Mouse (Mus musculus) gastrocnemius, adult 2 months (tissue): ENCODE data around the gene Acbd4. TPM values are rescaled to one million over a fixed set of nuclear protein-coding genes. Genes with fewer than 3 reads are reported as not detected.

Experiments used
- DNase-seq: peaks from one replicate; pipeline ENCODE4 v3.0.0; 2022
- H3K27ac ChIP-seq: fragments of 200-600 bp; 2 replicates; pipeline ENCODE4 v1.8.1; 2022; ENCODE audit warnings: mild to moderate bottlenecking
- H3K4me3 ChIP-seq: fragments of 200-600 bp; 2 replicates; pipeline ENCODE4 v1.8.1; 2022; ENCODE audit warnings: mild to moderate bottlenecking, moderate library complexity
- CTCF ChIP-seq: fragments of 200-600 bp; IDR thresholded peaks from 2 replicates; pipeline ENCODE4 v1.8.1; 2022; ENCODE audit warnings: antibody characterized with exemption, mild to moderate bottlenecking, moderate library complexity
- intact Hi-C: fragments of 180-260 bp; cut with DNase I; formaldehyde crosslinking; loops from one replicate; pipeline ENCODE4 v1.15.1; 2025
- long read RNA-seq, 2 experiments: library from polyadenylated mRNA; stranded (forward); transcript quantifications; one replicate each; pipeline ENCODE4 v2.0.0; 2021
- total RNA-seq, 2 experiments: library from RNA; stranded (reverse); gene quantifications; 2 replicates each; pipeline ENCODE4 v1.2.3; 2021

The Acbd4 gene
- 10 to 100 TPM; 24.2 to 28.6 TPM for total RNA-seq
- long read RNA-seq, experiment 1, transcript Acbd4-202 (10 exons, 2,083 nt) = major isoform, 6 of 21 reads
- long read RNA-seq, experiment 1, partial matches to known transcripts = 2 of 21 reads
- long read RNA-seq, experiment 1, other reads (novel, unspliced or antisense) = 13 of 21 reads
- long read RNA-seq, experiment 2, partial matches to known transcripts = 3 of 31 reads
- long read RNA-seq, experiment 2, other reads (novel, unspliced or antisense) = 20 of 31 reads

DNA sequence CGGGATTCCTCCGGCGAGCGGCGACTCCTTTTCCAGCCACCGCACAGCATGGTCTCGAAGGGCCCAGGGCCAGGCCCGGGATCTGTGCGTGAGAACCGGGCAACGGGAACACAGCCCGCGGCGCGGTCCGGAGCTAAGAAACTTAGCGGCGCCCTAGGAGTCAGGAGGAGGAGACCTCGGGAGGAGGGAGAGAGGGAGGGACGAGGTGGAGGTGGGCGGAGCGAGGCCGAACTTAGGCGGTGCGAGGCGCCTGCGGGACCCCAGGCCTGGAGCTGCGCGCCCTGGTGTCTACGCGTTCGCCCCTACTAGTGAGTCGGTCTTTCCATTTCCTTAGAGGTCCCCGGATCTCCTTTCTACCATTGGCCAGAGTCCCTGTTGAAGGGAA lies at the start of gene Acbd4, which contains the start of gene Plcd3:
Gene Acbd4, plus strand, starts transcription at position 202 of the 385 bp plus-strand sequence.
Gene Plcd3, minus strand, starts transcription at position 178 of the 385 bp plus-strand sequence.
- H3K4me3 ChIP-seq = peak within 1 kb of the TSS; percentile 84
- no peak; the same call in 1 of the 2 replicates for TF ChIP-seq CTCF
- intact Hi-C loops = loop anchor here (5.0 kb wide), 2 partner anchors 41 to 226 kb away; no protein-coding TSS in a partner anchor
- peak; percentile 94 for DNase-seq
- peak within 1 kb of the TSS; percentile 96 for H3K27ac ChIP-seq

DNA sequence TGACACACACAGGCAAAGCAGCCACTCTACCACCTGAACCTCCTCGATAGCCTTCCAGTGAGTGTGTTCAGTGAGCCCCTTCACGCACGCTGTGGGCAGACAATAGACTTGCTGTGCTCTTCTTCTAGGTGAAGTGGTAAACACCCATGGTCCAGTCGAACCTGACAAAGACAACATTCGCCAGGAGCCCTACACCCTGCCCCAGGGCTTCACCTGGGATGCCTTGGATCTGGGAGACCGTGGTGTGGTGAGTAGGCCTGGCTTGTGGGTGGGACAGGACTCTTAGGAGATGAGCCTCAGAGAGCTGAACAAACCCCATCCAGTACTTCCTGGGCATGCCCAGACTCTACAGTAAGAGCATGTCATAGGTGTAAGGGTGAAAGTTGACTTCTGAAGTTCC lies 49.4 kb upstream of the Acbd4 start:
- Histone ChIP-seq H3K4me3 (peak overlapping the region; percentile 40), H3K27ac (peak overlapping the region; percentile 93)
- intact Hi-C loops = loop anchor here (5.0 kb wide), 1 partner anchor 150 kb away; the partner anchor contains the start of gene Gfap
- peak; percentile 20 for DNase-seq
- TF ChIP-seq CTCF = no peak

DNA sequence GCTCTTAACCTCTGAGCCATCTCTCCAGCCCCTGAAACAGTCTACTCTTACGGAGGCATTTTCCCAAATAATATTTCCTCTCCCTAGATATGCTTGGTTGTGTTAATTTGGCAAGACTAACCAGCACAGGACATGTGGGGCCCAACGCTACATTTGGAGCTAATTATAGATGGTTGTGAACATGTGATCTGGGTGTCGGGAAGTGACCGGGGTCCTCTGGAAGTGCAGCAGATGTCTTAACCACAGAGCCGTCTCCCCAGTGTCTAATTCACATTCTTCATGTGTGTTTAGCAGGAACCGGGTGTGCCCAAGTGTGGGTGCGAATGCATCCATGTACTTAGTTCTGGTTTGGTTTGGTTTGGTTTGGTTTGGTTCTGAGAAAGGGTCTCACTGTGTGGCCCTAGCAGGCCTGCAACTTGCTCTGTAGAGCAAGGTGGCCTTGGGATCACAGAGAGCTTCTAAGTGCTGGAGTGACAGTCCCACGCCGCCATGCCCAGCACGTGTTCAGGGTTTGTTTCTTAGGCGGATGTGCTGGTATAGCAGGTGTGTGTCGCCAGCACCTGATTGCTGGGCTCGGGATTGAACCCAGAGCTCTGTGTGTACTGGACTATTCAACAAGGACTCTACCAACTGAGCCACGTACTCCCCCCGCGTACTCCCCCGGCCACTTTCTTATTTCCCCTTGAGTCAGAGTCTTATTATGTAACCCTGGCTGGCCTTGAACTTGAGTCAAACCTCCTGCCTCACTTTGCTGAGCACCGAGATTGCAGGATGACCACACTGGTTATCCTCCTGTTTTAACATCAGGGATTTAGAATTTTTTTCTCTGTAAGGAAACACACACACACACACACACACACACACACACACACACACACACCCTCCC lies 48.0 kb upstream of the Acbd4 start:
- Histone ChIP-seq H3K4me3 (no peak overlapping the region), H3K27ac (peak overlapping the region; percentile 93)
- peak; percentile 23 for DNase-seq
- no peak for TF ChIP-seq CTCF
- intact Hi-C loops = loop anchor here (5.0 kb wide), 1 partner anchor 151 kb away; the partner anchor contains the start of gene Gfap

DNA sequence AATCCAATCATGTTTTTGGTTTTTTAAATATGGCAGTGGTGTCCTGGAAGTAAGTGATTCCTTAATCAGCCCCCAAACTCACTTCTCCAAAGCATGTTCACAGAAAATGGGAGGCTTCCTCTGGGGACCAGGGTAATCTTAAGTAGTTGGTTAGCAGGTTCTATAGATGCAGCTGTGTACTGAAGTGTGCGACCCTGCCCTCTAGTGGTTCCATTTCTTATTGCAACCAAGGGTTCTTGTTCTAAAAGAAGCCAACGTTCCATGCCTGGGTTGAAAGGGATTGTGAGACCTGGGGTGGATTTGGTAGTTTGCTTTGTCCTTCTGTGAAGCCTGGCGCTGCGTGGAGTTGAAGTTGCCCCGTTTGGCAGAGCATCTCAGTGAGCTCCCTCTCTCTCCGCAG lies 46.7 kb upstream of the Acbd4 start:
- H3K27ac ChIP-seq = peak overlapping the region; percentile 50; the same call in 1 of the 2 replicates
- intact Hi-C loops = loop anchor here (5.0 kb wide), 1 partner anchor 152 kb away; the partner anchor contains the start of gene Gfap
- no peak overlapping the region for H3K4me3 ChIP-seq
- peak; percentile 89 for TF ChIP-seq CTCF
- peak; percentile 71 for DNase-seq

DNA sequence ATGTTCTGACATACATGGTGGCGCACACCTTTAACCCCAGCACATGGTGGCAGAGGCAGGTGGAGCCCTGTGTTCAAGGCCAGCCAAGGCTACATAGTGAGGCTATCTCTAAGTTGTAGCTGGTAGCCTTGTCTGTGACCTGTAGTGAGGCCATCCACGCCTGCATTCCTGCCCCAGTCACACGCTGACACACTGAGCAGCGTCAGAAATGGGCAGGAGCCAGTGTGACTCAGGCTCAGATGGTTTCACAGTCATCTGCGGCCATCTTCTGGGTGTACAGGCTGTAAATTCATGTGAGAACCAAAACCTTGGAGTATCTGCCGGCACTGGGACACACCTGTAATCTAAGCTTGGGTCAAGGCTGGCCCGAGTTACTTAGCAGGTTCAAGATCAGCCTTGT lies 44.8 kb upstream of the Acbd4 start:
- peak; percentile 40 for DNase-seq

DNA sequence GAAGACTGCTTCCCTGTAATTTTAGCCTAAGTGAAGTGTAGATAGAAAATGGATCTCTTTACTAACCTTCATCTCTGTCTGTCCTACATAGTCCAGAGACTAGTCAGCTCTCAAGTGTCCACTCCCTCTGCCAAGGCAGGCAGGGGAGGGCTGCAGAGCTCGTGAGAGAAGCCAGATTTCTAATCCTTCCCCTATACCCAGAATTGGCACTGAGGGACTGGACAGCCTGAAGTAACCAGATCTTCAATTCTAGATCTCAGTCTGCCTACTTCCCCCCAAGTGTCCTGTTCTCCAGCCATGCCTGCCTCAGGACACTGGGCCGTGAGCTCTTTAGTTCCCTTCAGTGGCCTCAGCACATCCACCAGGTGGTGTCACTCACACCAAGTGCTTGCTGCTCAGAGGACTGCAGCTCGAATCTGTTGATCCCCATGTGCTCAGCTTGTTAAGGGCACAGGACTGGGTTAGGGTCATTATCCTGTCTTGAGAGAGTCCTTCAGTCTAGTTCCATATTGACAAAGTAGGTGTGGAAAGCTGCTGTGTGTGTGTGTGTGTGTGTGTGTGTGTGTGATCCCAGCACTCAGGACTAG lies 42.9 kb upstream of the Acbd4 start:
- TF ChIP-seq CTCF = peak; percentile 51
- intact Hi-C loops = loop anchor here (1.0 kb wide), 1 partner anchor 17 kb away; no protein-coding TSS in a partner anchor
- Histone ChIP-seq H3K4me3 (no peak overlapping the region), H3K27ac (peak overlapping the region; percentile 92)
- DNase-seq = peak; percentile 80

More for the DNA sequence above, 44.8 kb upstream of the Acbd4 start:
- Histone ChIP-seq H3K4me3 (no peak overlapping the region), H3K27ac (peak overlapping the region; percentile 92)
- no peak for TF ChIP-seq CTCF
- intact Hi-C loops = no loop called here

DNA sequence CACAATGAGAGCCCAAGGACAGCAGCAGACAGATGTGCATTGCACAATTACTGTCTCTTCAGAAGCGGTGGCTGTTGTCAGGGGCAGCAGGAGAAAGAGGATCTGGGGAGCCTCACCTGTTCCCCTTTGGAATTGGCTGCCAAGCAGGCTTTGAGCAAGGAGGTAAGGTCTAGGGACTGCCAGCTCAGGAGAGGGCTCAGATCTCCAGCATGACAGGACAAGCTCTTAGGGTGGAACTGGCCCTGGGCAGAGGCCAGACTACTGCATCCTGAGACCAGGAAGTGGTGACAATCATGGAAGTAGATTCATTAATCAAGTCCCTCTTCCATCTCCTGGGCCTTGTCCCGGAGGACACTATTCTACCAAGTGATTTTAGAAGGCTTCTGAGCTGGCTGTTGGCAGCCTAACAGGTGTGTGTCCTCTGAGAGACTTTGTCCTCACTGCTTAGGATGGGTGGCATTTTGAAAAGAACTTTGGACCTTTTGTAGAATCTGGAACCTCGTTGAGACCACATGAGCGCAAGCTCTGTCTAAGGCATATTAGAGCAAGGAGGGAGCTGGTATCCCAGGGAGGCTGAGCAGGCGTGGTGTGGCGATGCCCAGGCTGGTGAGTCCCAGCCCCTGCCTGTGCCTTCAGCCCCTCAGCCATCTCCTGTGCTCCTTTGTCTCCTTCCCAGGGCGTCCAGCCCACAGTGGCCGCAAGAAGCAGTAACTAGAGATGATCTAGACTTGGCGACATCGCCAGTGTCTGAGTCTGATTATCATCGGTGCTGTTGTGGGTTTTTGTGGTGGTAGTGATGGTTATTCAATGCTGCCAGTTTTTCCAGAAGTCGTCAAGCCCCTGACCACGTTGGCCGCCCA lies 35.1 kb upstream of the Acbd4 start:
- intact Hi-C loops = no loop called here
- no peak for TF ChIP-seq CTCF
- peak; percentile 47 for DNase-seq
- Histone ChIP-seq H3K4me3 (peak overlapping the region; percentile 5; the same call in 1 of the 2 replicates), H3K27ac (peak overlapping the region; percentile 90)

DNA sequence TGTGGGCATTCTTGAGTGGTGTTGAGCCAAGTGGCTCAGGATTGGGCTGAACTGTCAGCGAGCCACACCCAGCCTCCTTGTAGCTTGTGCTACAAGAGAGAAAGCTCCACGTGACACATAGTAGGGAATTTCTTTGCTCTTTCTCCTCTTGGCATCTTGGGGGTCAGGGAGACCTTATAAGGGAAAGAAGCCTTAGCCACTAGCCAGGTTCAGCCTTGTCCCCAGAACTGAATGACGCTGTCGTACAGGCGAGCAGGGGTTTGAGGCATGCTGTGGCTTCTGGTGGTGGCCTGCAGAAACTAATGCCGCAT lies 34.5 kb upstream of the Acbd4 start:
- intact Hi-C loops = no loop called here
- Histone ChIP-seq H3K4me3 (peak overlapping the region; percentile 5; the same call in 1 of the 2 replicates), H3K27ac (peak overlapping the region; percentile 90)
- TF ChIP-seq CTCF = no peak
- peak; percentile 43 for DNase-seq

DNA sequence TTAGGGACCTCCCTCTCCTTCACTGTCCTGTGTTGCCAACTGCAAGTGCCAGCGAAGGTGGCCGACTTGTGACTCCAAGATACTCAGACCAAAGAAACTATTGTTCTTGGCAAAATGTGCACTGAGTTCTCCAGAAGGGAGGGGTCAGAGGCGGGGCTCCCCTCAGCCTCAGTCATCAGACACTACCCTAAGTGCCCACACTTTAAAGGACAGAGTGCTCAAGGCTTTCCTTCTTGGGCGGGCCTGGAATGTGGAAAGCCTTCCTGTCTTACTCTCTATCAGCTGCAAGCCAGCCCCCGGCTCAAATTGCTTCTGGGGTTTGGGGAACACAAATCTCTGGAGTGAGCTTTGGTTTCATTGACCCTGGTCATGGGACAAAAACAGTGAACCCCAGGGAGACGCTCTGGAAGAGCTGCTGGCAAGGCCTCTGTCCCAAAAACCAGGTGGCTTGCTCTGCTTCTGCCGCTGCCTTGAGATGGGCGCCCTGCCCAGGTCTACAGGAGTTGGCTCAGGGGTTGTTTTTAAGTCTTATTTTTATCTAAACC lies 34.0 kb upstream of the Acbd4 start:
- intact Hi-C loops = no loop called here
- TF ChIP-seq CTCF = no peak
- DNase-seq = peak; percentile 92
- Histone ChIP-seq H3K4me3 (peak overlapping the region; percentile 5; the same call in 1 of the 2 replicates), H3K27ac (peak overlapping the region; percentile 90)

DNA sequence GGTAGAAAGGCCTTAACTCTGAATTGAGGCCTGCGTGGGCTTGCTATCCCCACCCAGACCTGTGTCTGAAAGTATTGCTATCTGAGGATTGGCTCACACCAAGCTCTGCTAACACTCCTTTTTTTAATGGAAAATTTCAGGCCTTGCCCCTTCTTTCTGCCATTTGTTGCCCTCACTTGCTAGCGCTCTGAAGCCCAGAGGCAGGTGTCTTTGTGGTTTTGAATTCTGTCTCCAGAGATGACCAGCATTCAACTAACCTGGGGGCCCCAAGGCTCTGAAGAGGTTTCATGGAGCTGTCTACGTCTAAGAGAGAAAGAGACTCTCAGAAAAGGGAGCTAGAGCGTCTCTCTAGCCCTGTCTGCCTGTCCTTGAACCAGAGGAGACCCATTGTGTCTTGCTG lies 33.2 kb upstream of the Acbd4 start:
- intact Hi-C loops = no loop called here
- Histone ChIP-seq H3K4me3 (no peak overlapping the region), H3K27ac (peak overlapping the region; percentile 90)
- no peak for TF ChIP-seq CTCF
- DNase-seq = no peak

DNA sequence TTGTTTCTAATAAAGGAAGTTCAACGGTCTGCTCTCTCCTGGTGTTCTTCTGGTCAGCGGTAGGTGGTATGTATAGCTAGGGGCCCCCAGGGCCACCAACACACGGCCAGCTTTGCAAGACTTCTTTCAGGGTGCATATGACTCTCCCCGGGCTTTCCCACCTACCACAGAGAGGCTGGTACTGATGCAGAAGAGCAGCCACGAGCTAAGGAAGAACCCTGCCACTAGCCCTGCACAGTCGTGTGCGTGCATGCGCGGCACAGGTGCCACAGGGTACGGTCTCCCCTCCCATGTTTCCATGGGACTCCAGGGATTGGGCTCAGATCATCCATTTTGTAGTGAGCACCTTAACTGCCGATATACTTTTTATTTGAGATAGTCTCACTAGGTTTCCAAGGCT lies 32.6 kb upstream of the Acbd4 start:
- peak overlapping the region; percentile 90 for H3K27ac ChIP-seq
- DNase-seq = peak; percentile 25
- no peak overlapping the region for H3K4me3 ChIP-seq
- intact Hi-C loops = no loop called here
- TF ChIP-seq CTCF = no peak

DNA sequence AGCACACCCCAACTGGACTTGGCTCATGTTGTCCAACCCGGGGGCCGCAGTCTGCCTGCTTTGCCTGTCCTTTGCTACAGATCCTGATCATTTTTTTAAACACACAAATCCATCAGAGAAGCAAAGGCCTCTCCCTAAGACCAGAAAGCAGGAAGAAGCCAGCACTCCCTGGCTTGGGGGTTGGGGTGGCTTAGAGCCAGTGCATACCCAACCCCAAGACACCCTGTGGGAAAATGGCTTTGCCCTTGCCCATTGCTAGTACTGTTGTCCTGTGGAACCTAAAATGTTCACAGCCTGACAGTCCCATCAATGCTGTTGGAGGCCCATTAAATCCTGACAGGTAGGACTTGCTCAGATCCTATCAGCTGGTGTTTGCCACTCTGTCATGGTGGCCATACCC lies 31.8 kb upstream of the Acbd4 start:
- TF ChIP-seq CTCF = no peak
- peak; percentile 13 for DNase-seq
- Histone ChIP-seq H3K27ac (peak overlapping the region; percentile 90), H3K4me3 (no peak overlapping the region)
- intact Hi-C loops = no loop called here
